Mouse (Mus musculus) embryonic fibroblast, embryonic 13.5 days (primary cell): Measurements from ENCODE around the gene Lcn9. TPM values are rescaled to one million over a fixed set of nuclear protein-coding genes. Genes with fewer than 3 reads are reported as not detected.

Source experiments
- H3K27ac ChIP-seq: 2 replicates; pipeline ENCODE4 v1.5.1; 2012; ENCODE audit warnings: low read length, control low read depth, inconsistent platforms; ENCODE audit not compliant: insufficient read depth
- H3K4me1 ChIP-seq: 2 replicates; pipeline ENCODE4 v1.6.1; 2011; ENCODE audit warnings: low read length; ENCODE audit not compliant: control insufficient read depth, insufficient read depth
- H3K4me3 ChIP-seq: 2 replicates; pipeline ENCODE4 v1.5.1; 2011; ENCODE audit warnings: mild to moderate bottlenecking, control low read depth, low read length; ENCODE audit not compliant: insufficient read depth
- CTCF ChIP-seq: IDR thresholded peaks from 2 replicates; pipeline ENCODE4 v1.5.1; 2011; ENCODE audit warnings: mild to moderate bottlenecking, control low read depth, low read length, moderate library complexity, borderline replicate concordance; ENCODE audit not compliant: insufficient read depth
- POLR2A ChIP-seq: IDR thresholded peaks from 2 replicates; pipeline ENCODE4 v1.6.1; 2011; ENCODE audit warnings: low read depth, mild to moderate bottlenecking, control low read depth, low read length, moderate library complexity
- polyA plus RNA-seq: library from polyadenylated mRNA; stranded (reverse); fragments of >200 nt; gene quantifications from 2 replicates; pipeline ENCODE4 v1.2.4, GENCODE M21; 2011; ENCODE audit warnings: low read depth; ENCODE audit not compliant: missing spikeins, insufficient read length

Lcn9 gene
- polyA plus RNA-seq: not detected in 2 replicates

GRCm38 (mm10) chr2:25822806-25823205 is at the start of gene Lcn9:
TSS of gene Lcn9 (plus strand) at chr2:25823153.
- Histone ChIP-seq H3K4me3 (no peak within 1 kb of the TSS), H3K4me1 (no peaks in the 10 kb centered on the region), H3K27ac (no peak within 1 kb of the TSS)
- no peak for TF ChIP-seq CTCF
- TF ChIP-seq POLR2A: no peak

GRCm38 (mm10) chr2:25773507-25773906 is 49.4 kb upstream of the Lcn9 start:
- Histone ChIP-seq H3K4me3 (no peak overlapping the region), H3K27ac (no peak overlapping the region), H3K4me1 (no peaks in the 10 kb centered on the region)
- no peak for TF ChIP-seq CTCF
- no peak for TF ChIP-seq POLR2A

GRCm38 (mm10) chr2:25774640-25775039 is 48.3 kb upstream of the Lcn9 start:
- Histone ChIP-seq H3K4me3 (no peak overlapping the region), H3K27ac (no peak overlapping the region), H3K4me1 (no peaks in the 10 kb centered on the region)
- TF ChIP-seq CTCF (no peak), POLR2A (no peak)

GRCm38 (mm10) chr2:25775991-25776390 is 47.0 kb upstream of the Lcn9 start:
- H3K27ac ChIP-seq: no peak overlapping the region
- no peak for TF ChIP-seq CTCF
- TF ChIP-seq POLR2A: no peak
- no peaks in the 10 kb centered on the region for H3K4me1 ChIP-seq
- no peak overlapping the region for H3K4me3 ChIP-seq

GRCm38 (mm10) chr2:25776717-25777116 is 46.2 kb upstream of the Lcn9 start, which contains the start of gene Lcn11:
TSS of gene Lcn11 (plus strand) at chr2:25777017.
- TF ChIP-seq POLR2A (no peak), CTCF (no peak)
- no peak within 1 kb of the TSS for H3K4me3 ChIP-seq
- H3K27ac ChIP-seq: no peak within 1 kb of the TSS
- no peaks in the 10 kb centered on the region for H3K4me1 ChIP-seq

GRCm38 (mm10) chr2:25779076-25779475 is 43.9 kb upstream of the Lcn9 start:
- no peaks in the 10 kb centered on the region for H3K4me1 ChIP-seq
- no peak for TF ChIP-seq CTCF
- no peak for TF ChIP-seq POLR2A
- no peak overlapping the region for H3K4me3 ChIP-seq
- no peak overlapping the region for H3K27ac ChIP-seq

GRCm38 (mm10) chr2:25780921-25781320 is 42.0 kb upstream of the Lcn9 start:
- no peak overlapping the region for H3K4me3 ChIP-seq
- TF ChIP-seq CTCF (no peak), POLR2A (no peak)
- H3K27ac ChIP-seq: no peak overlapping the region
- H3K4me1 ChIP-seq: no peaks in the 10 kb centered on the region

GRCm38 (mm10) chr2:25781957-25782356 is 41.0 kb upstream of the Lcn9 start, which contains the start of gene Gm13539:
TSS of gene Gm13539 (plus strand) at chr2:25782257.
- no peak within 1 kb of the TSS for H3K4me3 ChIP-seq
- H3K4me1 ChIP-seq: no peaks in the 10 kb centered on the region
- no peak for TF ChIP-seq CTCF
- no peak for TF ChIP-seq POLR2A
- no peak within 1 kb of the TSS for H3K27ac ChIP-seq

- Histone ChIP-seq H3K27ac (no peak overlapping the region), H3K4me1 (no peaks in the 10 kb centered on the region), H3K4me3 (no peak overlapping the region)
- TF ChIP-seq POLR2A: no peak
- no peak for TF ChIP-seq CTCF
Measured at GRCm38 (mm10) chr2:25785573-25786322, 37.2 kb upstream of the Lcn9 start.

- H3K4me3 ChIP-seq: no peak overlapping the region
- no peak for TF ChIP-seq CTCF
- no peak for TF ChIP-seq POLR2A
- H3K27ac ChIP-seq: no peak overlapping the region
- H3K4me1 ChIP-seq: no peaks in the 10 kb centered on the region
Measured at GRCm38 (mm10) chr2:25789092-25789491, 33.9 kb upstream of the Lcn9 start.

GRCm38 (mm10) chr2:25797635-25798034 is 25.3 kb upstream of the Lcn9 start:
- Histone ChIP-seq H3K27ac (no peak overlapping the region), H3K4me1 (no peaks in the 10 kb centered on the region; the same call in 1 of the 2 replicates), H3K4me3 (no peak overlapping the region)
- TF ChIP-seq POLR2A (no peak), CTCF (no peak)
